Comparison of ENCODE assay signal across 28 mouse cellular contexts in genomic region chr5:113380553-113380952, GRCm38 (mm10). TPM values are rescaled to one million over a fixed set of nuclear protein-coding genes. Genes with fewer than 3 reads are reported as not detected.
DNase-seq lines count a peak whose midpoint lies in the region; ATAC-seq lines count a peak whose summit lies in the region.
"Had no signal": no experiment of that assay in that cellular context is flagged by ENCODE, and none has a peak within 500 bp of the region (broad histone marks: within the 10 kb centered on the region; RNA-seq: fewer than 3 reads in every experiment).

No protein-coding gene starts in this region.

- 67% methylated on average over 8 of the region's 8 CpGs for WGBS in hindbrain, embryonic 15.5 days
- WGBS in hindbrain, embryonic 12.5 days = 82% methylated on average over 8 of the region's 8 CpGs
- WGBS in neural tube, embryonic 13.5 days = 53% methylated on average over 8 of the region's 8 CpGs
- 42% methylated on average over 8 of the region's 8 CpGs for WGBS in neural tube, embryonic 15.5 days

- no peaks in the 10 kb centered on the region for H3K4me1 ChIP-seq in hindbrain, embryonic 15.5 days (replicated peaks)
- H3K4me1 ChIP-seq in hindbrain, embryonic 12.5 days = no peaks in the 10 kb centered on the region
- peaks cover 25% of the 10 kb centered on the region for H3K4me1 ChIP-seq in neural tube, embryonic 13.5 days (replicated peaks)
- peaks cover 23% of the 10 kb centered on the region for H3K4me1 ChIP-seq in neural tube, embryonic 15.5 days
- H3K4me1 ChIP-seq: embryonic facial prominence, embryonic 13.5 days; embryonic facial prominence, embryonic 15.5 days; forebrain, embryonic 12.5 days had no signal

- H3K27me3 ChIP-seq in hindbrain, embryonic 15.5 days = no peaks in the 10 kb centered on the region
- no peaks in the 10 kb centered on the region for H3K27me3 ChIP-seq in hindbrain, embryonic 12.5 days
- H3K27me3 ChIP-seq in neural tube, embryonic 13.5 days = no peaks in the 10 kb centered on the region
- H3K27me3 ChIP-seq in neural tube, embryonic 15.5 days (replicated peaks) = no peaks in the 10 kb centered on the region
- H3K27me3 ChIP-seq: embryonic facial prominence, embryonic 13.5 days; embryonic facial prominence, embryonic 15.5 days had no signal

- no peaks in the 10 kb centered on the region for H3K36me3 ChIP-seq in hindbrain, embryonic 15.5 days
- no peaks in the 10 kb centered on the region for H3K36me3 ChIP-seq in hindbrain, embryonic 12.5 days
- H3K36me3 ChIP-seq in neural tube, embryonic 13.5 days = no peaks in the 10 kb centered on the region
- H3K36me3 ChIP-seq in neural tube, embryonic 15.5 days = no peaks in the 10 kb centered on the region
- H3K36me3 ChIP-seq: embryonic facial prominence, embryonic 13.5 days; embryonic facial prominence, embryonic 15.5 days; forebrain, embryonic 10.5 days; forebrain, embryonic 12.5 days; G1E had no signal

- ATAC-seq in hindbrain, embryonic 15.5 days (ENCODE audit: low FRiP score, low read depth) = no peak
- ATAC-seq in hindbrain, embryonic 12.5 days (ENCODE audit: low FRiP score) = no peak
- peak; percentile 76 for ATAC-seq in neural tube, embryonic 13.5 days (ENCODE audit: low read depth)
- ATAC-seq in neural tube, embryonic 15.5 days (ENCODE audit: low FRiP score) = peak; percentile 65; the same call in 1 of the 2 replicates
- ATAC-seq: activated CD4-positive, CD25-positive, alpha-beta regulatory T cell, adult 4 months; CD4-positive, CD25-positive, alpha-beta regulatory T cell, adult 4 months; forebrain, embryonic 14.5 days; forebrain, embryonic 16.5 days; Patski had no signal

- no peaks in the 10 kb centered on the region for H3K9me3 ChIP-seq in hindbrain, embryonic 15.5 days
- H3K9me3 ChIP-seq in hindbrain, embryonic 12.5 days (replicated peaks) = no peaks in the 10 kb centered on the region
- H3K9me3 ChIP-seq in neural tube, embryonic 13.5 days = no peaks in the 10 kb centered on the region
- H3K9me3 ChIP-seq in neural tube, embryonic 15.5 days (replicated peaks) = no peaks in the 10 kb centered on the region
- H3K9me3 ChIP-seq: embryonic facial prominence, embryonic 15.5 days; forebrain, embryonic 10.5 days; forebrain, embryonic 12.5 days had no signal

- no peak overlapping the region for H3K9ac ChIP-seq in hindbrain, embryonic 15.5 days
- H3K9ac ChIP-seq in hindbrain, embryonic 12.5 days = no peak overlapping the region
- 0 out of 2 replicates have a peak overlapping the region, but pooled peaks have one; percentile 26 for H3K9ac ChIP-seq in neural tube, embryonic 13.5 days
- H3K9ac ChIP-seq in neural tube, embryonic 15.5 days (replicated peaks) = no peak overlapping the region
- H3K9ac ChIP-seq: embryonic facial prominence, embryonic 13.5 days; embryonic facial prominence, embryonic 15.5 days; forebrain, embryonic 12.5 days had no signal

- H3K27ac ChIP-seq in hindbrain, embryonic 15.5 days (replicated peaks) = peak overlapping the region; percentile 13; the same call in 1 of the 2 replicates
- no peak overlapping the region for H3K27ac ChIP-seq in hindbrain, embryonic 12.5 days
- peak overlapping the region; percentile 86 for H3K27ac ChIP-seq in neural tube, embryonic 13.5 days (replicated peaks)
- peak overlapping the region; percentile 72 for H3K27ac ChIP-seq in neural tube, embryonic 15.5 days (replicated peaks)
- H3K27ac ChIP-seq: embryonic facial prominence, embryonic 13.5 days; embryonic facial prominence, embryonic 15.5 days; forebrain, embryonic 10.5 days; forebrain, embryonic 12.5 days had no signal

- no peak overlapping the region for H3K4me3 ChIP-seq in hindbrain, embryonic 15.5 days
- H3K4me3 ChIP-seq in hindbrain, embryonic 12.5 days = no peak overlapping the region
- no peak overlapping the region for H3K4me3 ChIP-seq in neural tube, embryonic 13.5 days
- H3K4me3 ChIP-seq in neural tube, embryonic 15.5 days (replicated peaks) = no peak overlapping the region
- H3K4me3 ChIP-seq: embryonic facial prominence, embryonic 13.5 days; embryonic facial prominence, embryonic 15.5 days; erythroblast, embryonic 14.5 days; forebrain, embryonic 10.5 days; forebrain, embryonic 12.5 days had no signal

- no peak overlapping the region for H3K4me2 ChIP-seq in hindbrain, embryonic 15.5 days
- H3K4me2 ChIP-seq in hindbrain, embryonic 12.5 days (replicated peaks) = no peak overlapping the region
- no peak overlapping the region for H3K4me2 ChIP-seq in neural tube, embryonic 13.5 days
- H3K4me2 ChIP-seq in neural tube, embryonic 15.5 days = no peak overlapping the region
- H3K4me2 ChIP-seq: embryonic facial prominence, embryonic 13.5 days; embryonic facial prominence, embryonic 15.5 days; forebrain, embryonic 12.5 days had no signal

- DNase-seq in cerebellum, postnatal 10 days = peak; percentile 29 to 41
- DNase-seq in cerebellum, adult 9-10 months = no peak
- DNase-seq in urinary bladder, adult 18-20 months (ENCODE audit: low spot score in 2 of 2) = no peak
- DNase-seq: adrenal gland, adult 8-10 months; adrenal gland, postnatal 25 days; B cell, adult 2 months; cerebellum, adult 11 months; cerebellum, adult 18-20 months; cerebellum, adult 8-10 months; cerebellum, postnatal 36 days; embryo, embryonic 11 days had no signal

RNA-seq across cellular contexts. Expression of gene Aym1, which starts 23.5 kb away (rescaled TPM):
- not detected in 2 replicates for polyA plus RNA-seq in hindbrain, embryonic 15.5 days (2015; fragmentation: Nextera tagmentation; extraction: Ambion mirVana)
- not detected in 2 replicates for polyA plus RNA-seq in hindbrain, embryonic 12.5 days (2016; fragmentation: Nextera tagmentation; extraction: Ambion mirVana)
- polyA plus RNA-seq in neural tube, embryonic 13.5 days (2015; fragmentation: Nextera tagmentation; extraction: Ambion mirVana) = not detected in 2 replicates
- polyA plus RNA-seq in neural tube, embryonic 15.5 days (2015; fragmentation: Nextera tagmentation; extraction: Ambion mirVana) = not detected in 2 replicates
- polyA plus RNA-seq: activated CD4-positive, CD25-positive, alpha-beta regulatory T cell, adult 4 months; brain, embryonic 14.5 days; CD4-positive, CD25-positive, alpha-beta regulatory T cell, adult 4 months; embryonic facial prominence, embryonic 11.5 days; embryonic facial prominence, embryonic 13.5 days; embryonic facial prominence, embryonic 15.5 days; erythroblast, embryonic 14.5 days; forebrain, embryonic 10.5 days; forebrain, embryonic 12.5 days; forebrain, embryonic 14.5 days; forebrain, embryonic 16.5 days; G1E; Patski had no signal

Comparison
In these comparisons a context has a peak if more than half of its experiments do, and no peak if none do; other contexts are left out.
1. DNase-seq: peak in cerebellum, postnatal 10 days (2 of 2); none in cerebellum, adult 9-10 months (single experiment) and urinary bladder, adult 18-20 months (0 of 2).
2. ATAC-seq: peak in neural tube, embryonic 13.5 days (single experiment) and neural tube, embryonic 15.5 days (single experiment); none in hindbrain, embryonic 15.5 days (single experiment) and hindbrain, embryonic 12.5 days (single experiment).